Mouse (Mus musculus) liver, embryonic 14.5 days (tissue): ENCODE results near the gene Gm12830. TPM values are rescaled to one million over a fixed set of nuclear protein-coding genes. Genes with fewer than 3 reads are reported as not detected.

ENCODE experiments used
- ATAC-seq: fragments of 200-750 bp; cut with Nextera tagmentation; 2 replicates; pipeline ENCODE4 v1.8.0; 2017; ENCODE audit warnings: moderate number of reproducible peaks, mild to moderate bottlenecking, moderate library complexity; ENCODE audit not compliant: insufficient read depth
- DNase-seq, 3 experiments: peaks; one replicate each; pipeline ENCODE4 v3.0.0-alpha.2; 2012 to 2013; ENCODE audit warnings: low read depth in 3 of 3, low spot score in 3 of 3
- H3K27ac ChIP-seq: fragments of 300-500 bp; sonication (generic); 2 replicates; pipeline ENCODE4 v1.5.1; 2014; ENCODE audit warnings: moderate library complexity, mild to moderate bottlenecking, control low read depth, inconsistent platforms
- H3K27me3 ChIP-seq: fragments of 300-500 bp; sonication (generic); 2 replicates; pipeline ENCODE4 v1.6.1; 2014; ENCODE audit warnings: mild to moderate bottlenecking, low read length, moderate library complexity; ENCODE audit not compliant: control insufficient read depth, insufficient read depth
- H3K36me3 ChIP-seq: fragments of 300-500 bp; sonication (generic); replicated peaks from 2 replicates; pipeline ENCODE4 v1.6.1; 2014; ENCODE audit warnings: low read depth; ENCODE audit not compliant: control insufficient read depth, insufficient read depth
- H3K4me1 ChIP-seq, 2 experiments: fragments of 200-500 bp in 1 of 2; fragments of 300-500 bp in 1 of 2; sonication (generic) in 1 of 2; replicated peaks; 2 replicates each; pipeline ENCODE4 v1.6.1; 2012 to 2014; ENCODE audit warnings: antibody characterized with exemption in 1 of 2, inconsistent platforms in 1 of 2, low read length in 1 of 2; ENCODE audit not compliant: control insufficient read depth in 2 of 2, insufficient read depth in 2 of 2
- H3K4me2 ChIP-seq: fragments of 300-500 bp; sonication (generic); 2 replicates; pipeline ENCODE4 v1.6.1; 2014; ENCODE audit warnings: low read depth, mild to moderate bottlenecking, control low read depth, moderate library complexity
- H3K4me3 ChIP-seq, 2 experiments: fragments of 200-500 bp in 1 of 2; fragments of 300-500 bp in 1 of 2; sonication (generic) in 1 of 2; 2 replicates each; pipeline ENCODE4 v1.5.1; 2012 to 2014; ENCODE audit warnings: low read depth in 2 of 2, low read length in 2 of 2, mild to moderate bottlenecking in 2 of 2, control low read depth in 1 of 2, inconsistent platforms in 1 of 2, moderate library complexity in 1 of 2; ENCODE audit not compliant: insufficient read depth in 1 of 2
- H3K9ac ChIP-seq: fragments of 300-500 bp; sonication (generic); replicated peaks from 2 replicates; pipeline ENCODE4 v1.6.1; 2014; ENCODE audit warnings: mild to moderate bottlenecking, control low read depth, moderate library complexity
- H3K9me3 ChIP-seq: fragments of 300-500 bp; sonication (generic); 2 replicates; pipeline ENCODE4 v1.6.1; 2016; ENCODE audit warnings: low read length, mixed read lengths; ENCODE audit not compliant: control insufficient read depth
- CTCF ChIP-seq: IDR thresholded peaks from 2 replicates; pipeline ENCODE4 v1.5.1; 2016; ENCODE audit warnings: antibody characterized with exemption, low read depth, control low read depth
- EP300 ChIP-seq: IDR thresholded peaks from 2 replicates; pipeline ENCODE4 v1.6.1; 2016; ENCODE audit warnings: antibody characterized with exemption, low read depth
- WGBS: fragments of 180-500 bp; shearing (Covaris S2); extraction: QIAGEN DNeasy Blood & Tissue Kit; methylation state at CpG from one replicate; pipeline ENCODE4 v1.1.7; 2014; ENCODE audit not compliant: insufficient replicate concordance; 5-methylcytosine and 5-hydroxymethylcytosine counted together
- polyA plus RNA-seq, 2 experiments: library from polyadenylated mRNA; depleted of rRNA in 1 of 2; stranded (reverse) in 1 of 2; unstranded in 1 of 2; fragments of >200 nt; fragmentation: Nextera tagmentation in 1 of 2; extraction: Ambion mirVana in 1 of 2; gene quantifications; 2 replicates each; pipeline versions ENCODE4 v1.2.1 to v1.2.3; 2012 to 2014

Gm12830 gene
- polyA plus RNA-seq, 2 experiments = not detected

- 5% methylated on average over 33 of the region's 33 CpGs for WGBS
- Histone ChIP-seq H3K4me3 (no peak overlapping the region), H3K4me1 (no peaks in the 10 kb centered on the region), H3K9me3 (no peaks in the 10 kb centered on the region), H3K4me2 (no peak overlapping the region), H3K9ac (no peak overlapping the region), H3K36me3 (no peaks in the 10 kb centered on the region), H3K27me3 (peaks cover 78% of the 10 kb centered on the region), H3K27ac (no peak overlapping the region)
- ATAC-seq = no peak
- TF ChIP-seq EP300 (no peak), CTCF (no peak)
- no peak for DNase-seq
These were observed 79.5 kb downstream of the Gm12830 start for GRCm38 (mm10) chr4:114900866-114901642.

- Histone ChIP-seq H3K36me3 (no peaks in the 10 kb centered on the region), H3K4me1 (no peaks in the 10 kb centered on the region), H3K4me3 (no peak overlapping the region), H3K4me2 (no peak overlapping the region), H3K9me3 (no peaks in the 10 kb centered on the region), H3K27me3 (peaks cover 85% of the 10 kb centered on the region), H3K27ac (no peak overlapping the region), H3K9ac (no peak overlapping the region)
- DNase-seq (no peak), ATAC-seq (no peak)
- WGBS = 1% methylated on average over 42 of the region's 42 CpGs
- TF ChIP-seq EP300 = no peak
- TF ChIP-seq CTCF = no peak
These were observed 80.3 kb downstream of the Gm12830 start for GRCm38 (mm10) chr4:114901643-114902351.

- no peaks in the 10 kb centered on the region for H3K36me3 ChIP-seq
- ATAC-seq (no peak), DNase-seq (no peak)
- no peaks in the 10 kb centered on the region for H3K9me3 ChIP-seq
- H3K27ac ChIP-seq = no peak overlapping the region
- 2% methylated on average over 39 of the region's 39 CpGs for WGBS
- no peaks in the 10 kb centered on the region for H3K4me1 ChIP-seq
- peaks cover 91% of the 10 kb centered on the region for H3K27me3 ChIP-seq
- no peak overlapping the region for H3K4me3 ChIP-seq
- TF ChIP-seq CTCF (no peak), EP300 (no peak)
- H3K4me2 ChIP-seq = no peak overlapping the region
- H3K9ac ChIP-seq = no peak overlapping the region
These were observed 81.3 kb downstream of the Gm12830 start for GRCm38 (mm10) chr4:114902641-114903421.

- no peaks in the 10 kb centered on the region for H3K9me3 ChIP-seq
- H3K27me3 ChIP-seq = peaks cover 97% of the 10 kb centered on the region
- H3K4me1 ChIP-seq = no peaks in the 10 kb centered on the region
- ATAC-seq (no peak), DNase-seq (no peak)
- no peak overlapping the region for H3K27ac ChIP-seq
- no peak overlapping the region for H3K9ac ChIP-seq
- no peaks in the 10 kb centered on the region for H3K36me3 ChIP-seq
- 1% methylated on average over 11 of the region's 11 CpGs for WGBS
- no peak overlapping the region for H3K4me3 ChIP-seq
- H3K4me2 ChIP-seq = no peak overlapping the region
- TF ChIP-seq EP300 = no peak
- TF ChIP-seq CTCF = no peak
These were observed 81.9 kb downstream of the Gm12830 start for GRCm38 (mm10) chr4:114903422-114903782.

- no peaks in the 10 kb centered on the region for H3K9me3 ChIP-seq
- DNase-seq (no peak), ATAC-seq (no peak)
- H3K4me2 ChIP-seq = no peak overlapping the region
- no peak overlapping the region for H3K4me3 ChIP-seq
- peaks cover 99% of the 10 kb centered on the region for H3K27me3 ChIP-seq
- H3K9ac ChIP-seq = no peak overlapping the region
- no peak for TF ChIP-seq CTCF
- TF ChIP-seq EP300 = no peak
- H3K27ac ChIP-seq = no peak overlapping the region
- no peaks in the 10 kb centered on the region for H3K36me3 ChIP-seq
- no peaks in the 10 kb centered on the region for H3K4me1 ChIP-seq
- WGBS = 41% methylated on average over 3 of the region's 3 CpGs
These were observed 84.0 kb downstream of the Gm12830 start for GRCm38 (mm10) chr4:114905501-114905900.

Other genes with a start within 250 kb of the Gm12830 start
- 0.02 TPM in 2 replicates for gene Foxd2, start 87.2 kb downstream of the Gm12830 start, polyA plus RNA-seq (2012; rRNA removed)
- not detected in 2 replicates for gene Foxd2, start 87.2 kb downstream of the Gm12830 start, polyA plus RNA-seq (2014; fragmentation: Nextera tagmentation; extraction: Ambion mirVana)
- gene Foxe3, start 104.3 kb downstream of the Gm12830 start, polyA plus RNA-seq (2012; rRNA removed) = not detected in 2 replicates
- gene Foxe3, start 104.3 kb downstream of the Gm12830 start, polyA plus RNA-seq (2014; fragmentation: Nextera tagmentation; extraction: Ambion mirVana) = not detected in 2 replicates
- 11.8 and 17.9 TPM in 2 replicates for gene Cmpk1, start 165.5 kb downstream of the Gm12830 start, polyA plus RNA-seq (2012; rRNA removed)
- 61.0 and 67.4 TPM in 2 replicates for gene Cmpk1, start 165.5 kb downstream of the Gm12830 start, polyA plus RNA-seq (2014; fragmentation: Nextera tagmentation; extraction: Ambion mirVana)
- gene Stil, start 178.4 kb downstream of the Gm12830 start, polyA plus RNA-seq (2012; rRNA removed) = 6.1 and 8.7 TPM in 2 replicates
- gene Stil, start 178.4 kb downstream of the Gm12830 start, polyA plus RNA-seq (2014; fragmentation: Nextera tagmentation; extraction: Ambion mirVana) = 12.1 and 12.9 TPM in 2 replicates
- gene Tal1, start 234.7 kb downstream of the Gm12830 start, polyA plus RNA-seq (2012; rRNA removed) = 72.6 and 74.7 TPM in 2 replicates
- 55.6 and 60.9 TPM in 2 replicates for gene Tal1, start 234.7 kb downstream of the Gm12830 start, polyA plus RNA-seq (2014; fragmentation: Nextera tagmentation; extraction: Ambion mirVana)